Mouse (Mus musculus) lung, embryonic 14.5 days (tissue): ENCODE measurements around the gene Slc39a7. TPM values are rescaled to one million over a fixed set of nuclear protein-coding genes. Genes with fewer than 3 reads are reported as not detected.
A peak's percentile ranks its signal among the peaks of the same experiment; 100 is the strongest.
"Not testable (repeated sequence)": the region's sequence is repeated elsewhere in the genome, so short reads cannot be mapped to it uniquely, and the experiment has no call there.

ENCODE experiments used
- ATAC-seq: fragments of 200-750 bp; cut with Nextera tagmentation; 2 replicates; pipeline ENCODE4 v1.8.0; 2017; ENCODE audit warnings: mild to moderate bottlenecking, moderate TSS enrichment, moderate library complexity; ENCODE audit not compliant: insufficient read depth
- DNase-seq: peaks from one replicate; pipeline ENCODE4 v3.0.0-alpha.2; 2015
- H3K27ac ChIP-seq: fragments of 300-500 bp; sonication (generic); 2 replicates; pipeline ENCODE4 v1.5.1; 2014; ENCODE audit warnings: low read depth, mild to moderate bottlenecking, moderate library complexity
- H3K27me3 ChIP-seq: fragments of 300-500 bp; sonication (generic); 2 replicates; pipeline ENCODE4 v1.6.1; 2014; ENCODE audit warnings: low read length, control low read depth; ENCODE audit not compliant: insufficient read depth
- H3K36me3 ChIP-seq: fragments of 300-500 bp; sonication (generic); 2 replicates; pipeline ENCODE4 v1.6.1; 2014; ENCODE audit warnings: control low read depth; ENCODE audit not compliant: insufficient read depth
- H3K4me1 ChIP-seq: fragments of 300-500 bp; sonication (generic); 2 replicates; pipeline ENCODE4 v1.6.1; 2014; ENCODE audit warnings: antibody characterized with exemption, control low read depth; ENCODE audit not compliant: insufficient read depth
- H3K4me2 ChIP-seq: fragments of 300-500 bp; sonication (generic); 2 replicates; pipeline ENCODE4 v1.6.1; 2014; ENCODE audit warnings: mild to moderate bottlenecking
- H3K4me3 ChIP-seq: fragments of 300-500 bp; sonication (generic); 2 replicates; pipeline ENCODE4 v1.5.1; 2014; ENCODE audit warnings: low read depth, low read length
- H3K9ac ChIP-seq: fragments of 300-500 bp; sonication (generic); 2 replicates; pipeline ENCODE4 v1.6.1; 2014
- H3K9me3 ChIP-seq: fragments of 300-500 bp; sonication (generic); 2 replicates; pipeline ENCODE4 v1.6.1; 2016; ENCODE audit warnings: low read depth, low read length, control low read depth
- CTCF ChIP-seq: IDR thresholded peaks from 2 replicates; pipeline ENCODE4 v1.5.1; 2016; ENCODE audit warnings: antibody characterized with exemption, low read depth
- WGBS: fragments of 180-500 bp; shearing (Covaris S2); extraction: QIAGEN DNeasy Blood & Tissue Kit; methylation state at CpG from one replicate; pipeline ENCODE4 v1.1.7; 2014; 5-methylcytosine and 5-hydroxymethylcytosine counted together
- polyA plus RNA-seq: library from polyadenylated mRNA; unstranded; fragments of >200 nt; fragmentation: Nextera tagmentation; extraction: Ambion mirVana; gene quantifications from 2 replicates; pipeline ENCODE4 v1.2.1, GENCODE M21; 2014

The Slc39a7 gene
- polyA plus RNA-seq, 1 experiment from 2014 or later: 105 TPM

GRCm38 (mm10) chr17:34000150-34000537 is 31.3 kb downstream of the Slc39a7 start, which contains the start of gene H2-K1:
TSS of gene H2-K1 (minus strand) at chr17:34000347.
- Histone ChIP-seq H3K4me2 (peak within 1 kb of the TSS; percentile 93), H3K9me3 (no peaks in the 10 kb centered on the region), H3K27me3 (peaks cover 22% of the 10 kb centered on the region), H3K27ac (no peak within 1 kb of the TSS), H3K4me3 (peak within 1 kb of the TSS; percentile 52), H3K4me1 (no peaks in the 10 kb centered on the region), H3K36me3 (no peaks in the 10 kb centered on the region), H3K9ac (peak within 1 kb of the TSS; percentile 53)
- ATAC-seq (peak; percentile 83), DNase-seq (peak; percentile 83)
- no peak for TF ChIP-seq CTCF
- WGBS: 1% methylated on average over 28 of the region's 30 CpGs

- DNase-seq (peak; percentile 11), ATAC-seq (peak; percentile 31; the same call in 1 of the 2 replicates)
- Histone ChIP-seq H3K36me3 (no peaks in the 10 kb centered on the region), H3K9ac (peak overlapping the region; percentile 53), H3K27me3 (peaks cover 22% of the 10 kb centered on the region), H3K4me3 (peak overlapping the region; percentile 52), H3K4me1 (no peaks in the 10 kb centered on the region), H3K27ac (no peak overlapping the region), H3K9me3 (no peaks in the 10 kb centered on the region), H3K4me2 (peak overlapping the region; percentile 93)
- 2% methylated on average over 86 of the region's 87 CpGs for WGBS
- no peak for TF ChIP-seq CTCF
Observed at GRCm38 (mm10) chr17:33999341-34000149, 31.9 kb downstream of the Slc39a7 start.

DNA sequence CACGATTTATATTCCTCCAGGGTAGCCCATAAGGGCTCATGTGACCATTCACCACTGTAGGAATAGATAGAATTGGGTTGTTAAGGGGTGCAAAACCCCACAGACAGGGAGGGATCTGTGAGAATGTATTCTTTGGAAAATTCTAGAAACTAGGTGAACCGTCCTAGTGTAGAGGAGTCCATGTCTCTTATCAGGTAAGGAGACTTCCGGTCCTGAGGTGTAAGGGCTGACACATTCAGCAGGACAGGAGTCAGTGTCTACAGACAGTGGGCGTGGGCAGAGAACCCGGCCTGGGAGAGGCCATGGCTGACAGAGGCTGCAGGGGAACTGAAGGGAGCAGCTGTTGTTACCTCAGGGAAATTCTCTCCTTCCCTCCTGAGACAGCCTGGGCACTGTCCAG is 32.8 kb downstream of the Slc39a7 start:
- not testable (repeated sequence) for H3K4me1 ChIP-seq, H3K4me2 ChIP-seq, H3K9ac ChIP-seq, ATAC-seq, H3K27ac ChIP-seq, H3K9me3 ChIP-seq, DNase-seq, H3K4me3 ChIP-seq, H3K36me3 ChIP-seq
- H3K27me3 ChIP-seq: peaks cover 22% of the 10 kb centered on the region
- 35% methylated on average over 5 of the region's 5 CpGs for WGBS

DNA sequence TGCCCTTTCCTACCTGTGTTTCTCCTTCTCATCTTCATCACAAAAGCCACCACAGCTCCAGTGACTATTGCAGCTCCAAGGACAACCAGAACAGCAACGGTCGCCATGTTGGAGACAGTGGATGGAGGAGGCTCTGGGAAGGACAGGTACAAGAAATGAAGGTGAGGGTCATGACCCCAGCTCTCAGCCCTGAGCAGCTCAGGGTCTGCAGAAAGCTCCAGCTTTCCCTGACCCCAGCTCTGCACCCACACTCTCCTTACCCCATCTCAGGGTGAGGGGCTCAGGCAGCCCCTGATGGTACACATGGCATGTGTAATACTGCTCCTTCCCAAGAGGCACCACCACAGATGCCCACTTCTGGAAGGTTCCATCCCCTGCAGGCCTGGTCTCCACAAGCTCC is 34.5 kb downstream of the Slc39a7 start:
- not testable (repeated sequence) for H3K9me3 ChIP-seq, ATAC-seq, H3K4me2 ChIP-seq, H3K4me3 ChIP-seq, H3K4me1 ChIP-seq, DNase-seq, H3K36me3 ChIP-seq, H3K9ac ChIP-seq, H3K27ac ChIP-seq
- WGBS: 94% methylated on average over 2 of the region's 2 CpGs
- peaks cover 22% of the 10 kb centered on the region for H3K27me3 ChIP-seq

GRCm38 (mm10) chr17:33995651-33996050 is 35.8 kb downstream of the Slc39a7 start:
- Histone ChIP-seq H3K9me3 (no peaks in the 10 kb centered on the region), H3K4me2 (no peak overlapping the region), H3K9ac (no peak overlapping the region), H3K4me3 (no peak overlapping the region), H3K27ac (no peak overlapping the region), H3K27me3 (peaks cover 19% of the 10 kb centered on the region), H3K36me3 (no peaks in the 10 kb centered on the region), H3K4me1 (no peaks in the 10 kb centered on the region)
- DNase-seq: no peak
- ATAC-seq: no peak
- TF ChIP-seq CTCF: no peak
- WGBS: 43% methylated on average over 3 of the region's 3 CpGs

DNA sequence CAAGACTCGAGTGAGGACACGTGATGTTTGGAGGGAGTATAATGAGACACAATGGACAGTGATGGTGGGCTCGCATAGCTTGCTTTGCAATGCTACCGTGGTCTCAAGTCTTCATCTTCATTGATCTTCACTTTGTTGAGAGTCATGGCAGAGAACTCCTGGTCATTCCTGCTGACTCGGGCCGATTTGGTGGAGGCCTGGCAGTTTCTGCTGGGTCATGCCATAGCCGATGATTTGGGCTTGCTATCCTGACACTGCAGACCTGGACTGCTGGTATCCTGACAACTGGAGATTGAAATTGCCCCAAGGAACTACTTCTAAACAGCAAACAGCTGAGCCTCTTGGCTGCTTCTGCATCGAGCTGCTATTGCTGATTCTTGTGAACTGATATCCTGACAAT is 36.5 kb downstream of the Slc39a7 start:
- no peak for ATAC-seq
- H3K27me3 ChIP-seq: peaks cover 13% of the 10 kb centered on the region
- no peaks in the 10 kb centered on the region for H3K4me1 ChIP-seq
- no peak overlapping the region for H3K4me3 ChIP-seq
- WGBS: 90% methylated on average over 8 of the region's 8 CpGs
- H3K4me2 ChIP-seq: no peak overlapping the region
- H3K36me3 ChIP-seq: no peaks in the 10 kb centered on the region
- TF ChIP-seq CTCF: no peak
- DNase-seq: no peak
- no peaks in the 10 kb centered on the region for H3K9me3 ChIP-seq
- H3K27ac ChIP-seq: no peak overlapping the region
- no peak overlapping the region for H3K9ac ChIP-seq

DNA sequence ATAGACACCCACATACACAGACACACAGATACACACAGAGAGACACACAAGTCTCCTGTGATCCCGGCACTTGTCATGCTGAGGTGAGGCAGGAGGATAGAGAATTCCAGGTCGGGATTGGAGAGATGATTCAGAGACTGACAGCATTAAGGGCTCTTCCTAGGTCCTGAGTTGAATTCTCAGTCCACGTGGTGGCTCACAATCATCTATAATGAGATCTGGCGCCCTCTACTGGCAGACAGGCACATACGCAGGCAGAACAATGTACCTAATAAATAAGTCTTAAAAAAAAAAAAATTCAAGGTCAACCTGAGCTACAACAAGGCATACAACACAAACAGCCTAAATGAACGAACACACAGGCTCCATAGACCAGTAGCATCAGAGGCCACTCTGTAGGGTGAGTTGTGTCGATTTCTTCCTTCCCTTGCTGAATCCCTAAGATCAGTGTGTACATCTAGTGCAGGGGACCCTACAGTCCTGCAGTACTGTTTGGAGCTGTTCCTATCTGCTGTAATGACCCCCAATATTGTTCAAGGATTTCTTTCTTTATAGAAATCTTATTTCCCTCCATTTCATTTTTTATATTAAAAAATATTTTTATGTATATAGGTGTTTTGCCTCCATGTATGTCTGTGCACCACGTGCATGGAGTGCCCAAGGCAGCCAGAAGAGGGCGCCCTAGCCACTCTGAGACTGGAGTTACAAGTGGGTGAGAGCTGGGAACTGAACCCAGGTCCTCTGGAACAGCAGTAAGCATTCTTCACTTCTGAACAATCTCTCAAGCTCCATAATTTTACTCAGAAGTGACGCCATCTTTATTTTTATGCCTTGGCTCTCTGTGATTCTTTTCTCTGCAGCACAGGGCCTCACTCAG is 39.5 kb downstream of the Slc39a7 start:
- H3K27me3 ChIP-seq: no peaks in the 10 kb centered on the region
- 33% methylated on average over 10 of the region's 10 CpGs for WGBS
- H3K36me3 ChIP-seq: no peaks in the 10 kb centered on the region
- DNase-seq: peak; percentile 91
- H3K4me1 ChIP-seq: no peaks in the 10 kb centered on the region
- H3K4me2 ChIP-seq: no peak overlapping the region
- no peak overlapping the region for H3K9ac ChIP-seq
- H3K4me3 ChIP-seq: no peak overlapping the region
- no peaks in the 10 kb centered on the region for H3K9me3 ChIP-seq
- ATAC-seq: peak; percentile 21; the same call in 1 of the 2 replicates
- TF ChIP-seq CTCF: peak; percentile 84
- no peak overlapping the region for H3K27ac ChIP-seq
